Mouse (Mus musculus) testis, adult 2 months (tissue): ENCODE results near the gene Fam102b.

Source experiments
- CTCF ChIP-seq: fragments of 200-500 bp; IDR thresholded peaks from 2 replicates; pipeline ENCODE4 v1.5.1; 2012; ENCODE audit warnings: low read depth, mild to moderate bottlenecking, inconsistent platforms, low read length, moderate library complexity; ENCODE audit not compliant: control insufficient read depth, insufficient read depth, insufficient replicate concordance
- POLR2A ChIP-seq: fragments of 200-500 bp; IDR thresholded peaks from 2 replicates; pipeline ENCODE4 v1.6.1; 2012; ENCODE audit warnings: low read depth, mild to moderate bottlenecking, inconsistent platforms, low read length, moderate library complexity; ENCODE audit not compliant: control insufficient read depth

DNA sequence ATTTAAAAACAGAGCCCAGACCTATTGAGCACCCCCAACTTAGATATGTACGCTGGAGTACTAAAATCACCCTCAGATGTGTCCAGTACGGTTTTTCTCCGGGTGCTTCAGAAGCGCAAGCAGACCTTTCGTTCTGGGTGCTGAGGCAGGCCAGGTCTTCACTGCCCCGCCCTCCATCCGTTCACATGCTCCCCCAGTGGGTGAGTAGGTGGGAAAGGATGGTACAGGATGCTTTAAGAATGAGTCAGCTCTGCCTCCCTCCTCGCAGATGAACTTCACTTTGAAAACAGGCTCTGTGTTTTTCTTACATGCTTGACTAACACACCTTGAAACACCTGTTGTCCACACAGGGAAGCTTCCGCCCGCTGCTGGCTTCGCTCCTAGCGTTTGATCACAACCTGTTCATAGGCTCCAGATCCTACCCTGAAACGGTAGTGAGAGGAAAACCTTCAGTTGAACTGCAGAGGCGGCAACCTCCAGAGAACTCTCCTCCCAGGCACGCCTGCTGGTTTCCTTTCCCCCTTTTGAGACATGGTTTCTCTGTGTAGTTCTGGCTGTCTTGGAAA is 52.4 kb downstream of the Fam102b start:
- TF ChIP-seq CTCF (no peak), POLR2A (no peak)
